Mouse (Mus musculus): Measurements from ENCODE around the gene Gm20388. TPM values are rescaled to one million over a fixed set of nuclear protein-coding genes. Genes with fewer than 3 reads are reported as not detected.
A peak's percentile ranks its signal among the peaks of the same experiment; 100 is the strongest.

Gm20388 gene
- polyA plus RNA-seq, 1 experiment from 2014 or later: not detected

DNA sequence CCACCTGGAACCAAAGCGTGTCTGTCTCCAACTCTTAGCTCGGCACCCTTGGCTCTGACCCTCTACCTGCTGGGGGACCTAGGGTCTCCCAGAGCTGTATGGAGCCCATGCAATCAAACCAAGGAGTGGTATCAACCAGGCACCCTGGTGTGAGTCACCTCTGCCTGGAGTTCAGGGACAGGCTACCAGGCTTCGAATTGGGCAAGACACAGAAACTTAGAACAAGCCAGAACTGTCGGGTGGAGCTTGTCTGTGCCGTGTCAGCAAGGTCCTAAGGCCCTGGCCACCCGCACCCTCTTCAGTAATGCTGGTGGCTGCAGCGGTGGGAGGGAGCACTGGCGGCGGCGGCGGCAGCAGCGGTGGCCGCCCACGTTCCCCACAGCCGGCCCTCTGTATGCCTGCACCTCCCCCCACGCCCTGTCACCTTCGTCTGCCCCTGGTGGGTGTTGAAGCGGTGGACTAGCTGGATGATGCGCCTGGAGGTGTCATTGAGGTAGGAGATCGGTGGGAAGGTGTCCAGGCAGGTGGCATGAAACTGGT is 2526.0 kb downstream of the Gm20388 start:
- 0 out of 2 replicates have a peak, but pooled peaks cover 5% of the 10 kb centered on the region for H3K9me3 ChIP-seq (ENCODE audit: control insufficient read depth, low read length)
- no peaks in the 10 kb centered on the region for H3K27me3 ChIP-seq (ENCODE audit: control insufficient read depth, insufficient read depth, low read depth, low read length)
- no peak overlapping the region for H3K4me2 ChIP-seq (ENCODE audit: low read depth, low read length)
- 82% methylated on average over 20 of the region's 20 CpGs for WGBS
- peaks cover 13% of the 10 kb centered on the region for H3K4me1 ChIP-seq (replicated peaks; ENCODE audit: control insufficient read depth, insufficient read depth, low read length)
- H3K36me3 ChIP-seq (ENCODE audit: control insufficient read depth, insufficient read depth, low read length): peaks cover 4% of the 10 kb centered on the region
- no peak overlapping the region for H3K27ac ChIP-seq (ENCODE audit: low read length)
- no peak for ATAC-seq (ENCODE audit: low read depth)
- no peak overlapping the region for H3K9ac ChIP-seq (ENCODE audit: low read length)
- no peak overlapping the region for H3K4me3 ChIP-seq (ENCODE audit: low read length)

GRCm38 (mm10) chr8:122437708-122438331 is 2527.2 kb downstream of the Gm20388 start:
- Histone ChIP-seq H3K27me3 (ENCODE audit: control insufficient read depth, insufficient read depth, low read depth, low read length) (no peaks in the 10 kb centered on the region), H3K36me3 (ENCODE audit: control insufficient read depth, insufficient read depth, low read length) (peaks cover 4% of the 10 kb centered on the region), H3K27ac (ENCODE audit: low read length) (peak overlapping the region; percentile 60), H3K9ac (ENCODE audit: low read length) (0 out of 2 replicates have a peak overlapping the region, but pooled peaks have one; percentile 19), H3K4me3 (ENCODE audit: low read length) (no peak overlapping the region), H3K9me3 (ENCODE audit: control insufficient read depth, low read length) (0 out of 2 replicates have a peak, but pooled peaks cover 5% of the 10 kb centered on the region), H3K4me2 (ENCODE audit: low read depth, low read length) (no peak overlapping the region), H3K4me1 (replicated peaks; ENCODE audit: control insufficient read depth, insufficient read depth, low read length) (peaks cover 12% of the 10 kb centered on the region)
- 83% methylated on average over 13 of the region's 13 CpGs for WGBS
- peak; percentile 46 for ATAC-seq (ENCODE audit: low read depth)

GRCm38 (mm10) chr8:122439336-122439735 is 2528.7 kb downstream of the Gm20388 start:
- Histone ChIP-seq H3K4me3 (ENCODE audit: low read length) (no peak overlapping the region), H3K36me3 (ENCODE audit: control insufficient read depth, insufficient read depth, low read length) (peaks cover 4% of the 10 kb centered on the region), H3K27ac (ENCODE audit: low read length) (no peak overlapping the region), H3K9me3 (ENCODE audit: control insufficient read depth, low read length) (0 out of 2 replicates have a peak, but pooled peaks cover 5% of the 10 kb centered on the region), H3K9ac (ENCODE audit: low read length) (no peak overlapping the region), H3K4me1 (replicated peaks; ENCODE audit: control insufficient read depth, insufficient read depth, low read length) (peaks cover 7% of the 10 kb centered on the region), H3K27me3 (ENCODE audit: control insufficient read depth, insufficient read depth, low read depth, low read length) (no peaks in the 10 kb centered on the region), H3K4me2 (ENCODE audit: low read depth, low read length) (no peak overlapping the region)
- ATAC-seq (ENCODE audit: low read depth): no peak
- WGBS: 93% methylated on average over 16 of the region's 16 CpGs

GRCm38 (mm10) chr8:122441326-122441725 is 2530.7 kb downstream of the Gm20388 start:
- ATAC-seq (ENCODE audit: low read depth): no peak
- H3K27me3 ChIP-seq (ENCODE audit: control insufficient read depth, insufficient read depth, low read depth, low read length): no peaks in the 10 kb centered on the region
- H3K4me2 ChIP-seq (ENCODE audit: low read depth, low read length): no peak overlapping the region
- no peak overlapping the region for H3K4me3 ChIP-seq (ENCODE audit: low read length)
- H3K36me3 ChIP-seq (ENCODE audit: control insufficient read depth, insufficient read depth, low read length): no peaks in the 10 kb centered on the region
- no peak overlapping the region for H3K9ac ChIP-seq (ENCODE audit: low read length)
- WGBS: 90% methylated on average over 1 of the region's 1 CpGs
- peaks cover 22% of the 10 kb centered on the region for H3K4me1 ChIP-seq (replicated peaks; ENCODE audit: control insufficient read depth, insufficient read depth, low read length)
- H3K9me3 ChIP-seq (ENCODE audit: control insufficient read depth, low read length): no peaks in the 10 kb centered on the region
- no peak overlapping the region for H3K27ac ChIP-seq (ENCODE audit: low read length)

- peak overlapping the region; percentile 99 for H3K4me2 ChIP-seq (ENCODE audit: low read depth, low read length)
- H3K36me3 ChIP-seq (ENCODE audit: control insufficient read depth, insufficient read depth, low read length): no peaks in the 10 kb centered on the region
- H3K27me3 ChIP-seq (ENCODE audit: control insufficient read depth, insufficient read depth, low read depth, low read length): no peaks in the 10 kb centered on the region
- H3K27ac ChIP-seq (ENCODE audit: low read length): no peak overlapping the region
- peak overlapping the region; percentile 80 for H3K4me3 ChIP-seq (ENCODE audit: low read length)
- peak overlapping the region; percentile 77 for H3K9ac ChIP-seq (ENCODE audit: low read length)
- WGBS: 19% methylated on average over 7 of the region's 7 CpGs
- H3K4me1 ChIP-seq (replicated peaks; ENCODE audit: control insufficient read depth, insufficient read depth, low read length): peaks cover 22% of the 10 kb centered on the region
- no peaks in the 10 kb centered on the region for H3K9me3 ChIP-seq (ENCODE audit: control insufficient read depth, low read length)
- no peak for ATAC-seq (ENCODE audit: low read depth)
Observed at GRCm38 (mm10) chr8:122442356-122442755, 2531.7 kb downstream of the Gm20388 start.

- no peak for ATAC-seq (ENCODE audit: low read depth)
- under 1% methylated on average over 12 of the region's 12 CpGs for WGBS
- Histone ChIP-seq H3K36me3 (ENCODE audit: control insufficient read depth, insufficient read depth, low read length) (no peaks in the 10 kb centered on the region), H3K4me1 (replicated peaks; ENCODE audit: control insufficient read depth, insufficient read depth, low read length) (peaks cover 22% of the 10 kb centered on the region), H3K9ac (ENCODE audit: low read length) (peak overlapping the region; percentile 77), H3K27ac (ENCODE audit: low read length) (peak overlapping the region; percentile 73), H3K27me3 (ENCODE audit: control insufficient read depth, insufficient read depth, low read depth, low read length) (no peaks in the 10 kb centered on the region), H3K4me2 (ENCODE audit: low read depth, low read length) (peak overlapping the region; percentile 99), H3K4me3 (ENCODE audit: low read length) (peak overlapping the region; percentile 80), H3K9me3 (ENCODE audit: control insufficient read depth, low read length) (no peaks in the 10 kb centered on the region)
Observed at GRCm38 (mm10) chr8:122442781-122443180, 2532.1 kb downstream of the Gm20388 start.

- Histone ChIP-seq H3K27ac (ENCODE audit: low read length) (peak within 1 kb of the TSS; percentile 97), H3K4me1 (replicated peaks; ENCODE audit: control insufficient read depth, insufficient read depth, low read length) (peaks cover 22% of the 10 kb centered on the region), H3K4me2 (ENCODE audit: low read depth, low read length) (peak within 1 kb of the TSS; percentile 99), H3K4me3 (ENCODE audit: low read length) (peak within 1 kb of the TSS; percentile 80), H3K9me3 (ENCODE audit: control insufficient read depth, low read length) (no peaks in the 10 kb centered on the region), H3K27me3 (ENCODE audit: control insufficient read depth, insufficient read depth, low read depth, low read length) (no peaks in the 10 kb centered on the region), H3K36me3 (ENCODE audit: control insufficient read depth, insufficient read depth, low read length) (no peaks in the 10 kb centered on the region), H3K9ac (ENCODE audit: low read length) (peak within 1 kb of the TSS; percentile 77)
- WGBS: under 1% methylated on average over 47 of the region's 47 CpGs
- peak; percentile 97 for ATAC-seq (ENCODE audit: low read depth)
Observed at GRCm38 (mm10) chr8:122443262-122444006, 2532.8 kb downstream of the Gm20388 start, which contains the start of gene Mvd. Gene Mvd (minus strand): TSS chr8:122443422.

- H3K36me3 ChIP-seq (ENCODE audit: control insufficient read depth, insufficient read depth, low read length): no peaks in the 10 kb centered on the region
- H3K27ac ChIP-seq (ENCODE audit: low read length): peak overlapping the region; percentile 97
- no peaks in the 10 kb centered on the region for H3K27me3 ChIP-seq (ENCODE audit: control insufficient read depth, insufficient read depth, low read depth, low read length)
- peak overlapping the region; percentile 80 for H3K4me3 ChIP-seq (ENCODE audit: low read length)
- peak overlapping the region; percentile 75 for H3K4me2 ChIP-seq (ENCODE audit: low read depth, low read length)
- under 1% methylated on average over 19 of the region's 19 CpGs for WGBS
- ATAC-seq (ENCODE audit: low read depth): peak; percentile 73
- H3K9ac ChIP-seq (ENCODE audit: low read length): peak overlapping the region; percentile 66
- peaks cover 22% of the 10 kb centered on the region for H3K4me1 ChIP-seq (replicated peaks; ENCODE audit: control insufficient read depth, insufficient read depth, low read length)
- no peaks in the 10 kb centered on the region for H3K9me3 ChIP-seq (ENCODE audit: control insufficient read depth, low read length)
Observed at GRCm38 (mm10) chr8:122444058-122444748, 2533.6 kb downstream of the Gm20388 start.
